Mouse (Mus musculus) heart, embryonic 16.5 days (tissue): ENCODE data around the gene Apon. TPM values are rescaled to one million over a fixed set of nuclear protein-coding genes. Genes with fewer than 3 reads are reported as not detected.
A peak's percentile ranks its signal among the peaks of the same experiment; 100 is the strongest.
"Not testable (repeated sequence)": the region's sequence is repeated elsewhere in the genome, so short reads cannot be mapped to it uniquely, and the experiment has no call there.

Experiments
- ATAC-seq: fragments of 200-750 bp; cut with Nextera tagmentation; replicated peaks from 2 replicates; pipeline ENCODE4 v1.8.0; 2017; ENCODE audit warnings: moderate number of reproducible peaks; ENCODE audit not compliant: insufficient read depth, low FRiP score; ENCODE audit errors: extremely low read depth
- H3K27ac ChIP-seq: fragments of 300-500 bp; sonication (generic); 2 replicates; pipeline ENCODE4 v1.5.1; 2014; ENCODE audit warnings: mild to moderate bottlenecking, low read length, control low read depth, moderate library complexity
- H3K27me3 ChIP-seq: fragments of 300-500 bp; sonication (generic); 2 replicates; pipeline ENCODE4 v1.6.1; 2014; ENCODE audit warnings: low read length, mixed read lengths; ENCODE audit not compliant: control insufficient read depth, insufficient read depth
- H3K36me3 ChIP-seq: fragments of 300-500 bp; sonication (generic); 2 replicates; pipeline ENCODE4 v1.6.1; 2014; ENCODE audit not compliant: control insufficient read depth, insufficient read depth
- H3K4me1 ChIP-seq: fragments of 300-500 bp; sonication (generic); 2 replicates; pipeline ENCODE4 v1.6.1; 2014; ENCODE audit warnings: low read length, mixed read lengths; ENCODE audit not compliant: control insufficient read depth, insufficient read depth
- H3K4me2 ChIP-seq: fragments of 300-500 bp; sonication (generic); 2 replicates; pipeline ENCODE4 v1.6.1; 2014; ENCODE audit warnings: low read depth, mild to moderate bottlenecking, control low read depth, low read length
- H3K4me3 ChIP-seq: fragments of 300-500 bp; sonication (generic); 2 replicates; pipeline ENCODE4 v1.5.1; 2014; ENCODE audit warnings: mild to moderate bottlenecking, control low read depth, low read length
- H3K9ac ChIP-seq: fragments of 300-500 bp; sonication (generic); 2 replicates; pipeline ENCODE4 v1.6.1; 2014; ENCODE audit warnings: low read length, control low read depth
- H3K9me3 ChIP-seq: fragments of 300-500 bp; sonication (generic); replicated peaks from 2 replicates; pipeline ENCODE4 v1.6.1; 2016; ENCODE audit warnings: low read length; ENCODE audit not compliant: control insufficient read depth
- WGBS: fragments of 180-500 bp; shearing (Covaris S2); extraction: QIAGEN DNeasy Blood & Tissue Kit; methylation state at CpG from one replicate; pipeline ENCODE4 v1.1.7; 2014; 5-methylcytosine and 5-hydroxymethylcytosine counted together
- polyA plus RNA-seq: library from polyadenylated mRNA; unstranded; fragments of >200 nt; fragmentation: Nextera tagmentation; extraction: Ambion mirVana; gene quantifications from 2 replicates; pipeline ENCODE4 v1.2.1, GENCODE M21; 2015

Apon gene
- polyA plus RNA-seq, 1 experiment from 2014 or later: not detected

DNA sequence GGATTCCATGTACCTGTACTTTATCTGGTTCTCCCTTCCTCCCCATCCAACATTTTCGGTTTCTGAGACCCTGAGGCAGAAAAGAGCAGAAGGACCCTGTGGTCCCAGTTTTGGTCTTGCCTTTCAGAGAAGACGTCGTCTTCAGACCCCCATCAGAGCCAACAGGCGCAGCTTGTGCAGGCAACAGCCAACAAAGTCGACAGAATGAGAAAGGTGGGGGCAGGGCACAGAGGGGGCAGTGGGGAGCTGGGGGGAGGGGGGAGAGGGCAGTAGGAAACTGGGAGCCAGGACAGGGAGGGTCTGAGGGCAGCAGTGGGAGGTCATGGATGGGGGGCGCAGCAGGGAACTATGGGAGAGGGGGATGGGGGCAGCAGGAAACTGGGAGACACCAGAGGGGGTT, 24.3 kb downstream of the Apon start:
- Histone ChIP-seq H3K9me3 (no peaks in the 10 kb centered on the region), H3K27ac (no peak overlapping the region), H3K36me3 (peaks cover 33% of the 10 kb centered on the region), H3K4me2 (no peak overlapping the region), H3K4me1 (peaks cover 5% of the 10 kb centered on the region; the same call in 1 of the 2 replicates), H3K9ac (no peak overlapping the region), H3K27me3 (no peaks in the 10 kb centered on the region), H3K4me3 (no peak overlapping the region)
- no peak for ATAC-seq
- WGBS: 66% methylated on average over 6 of the region's 6 CpGs

DNA sequence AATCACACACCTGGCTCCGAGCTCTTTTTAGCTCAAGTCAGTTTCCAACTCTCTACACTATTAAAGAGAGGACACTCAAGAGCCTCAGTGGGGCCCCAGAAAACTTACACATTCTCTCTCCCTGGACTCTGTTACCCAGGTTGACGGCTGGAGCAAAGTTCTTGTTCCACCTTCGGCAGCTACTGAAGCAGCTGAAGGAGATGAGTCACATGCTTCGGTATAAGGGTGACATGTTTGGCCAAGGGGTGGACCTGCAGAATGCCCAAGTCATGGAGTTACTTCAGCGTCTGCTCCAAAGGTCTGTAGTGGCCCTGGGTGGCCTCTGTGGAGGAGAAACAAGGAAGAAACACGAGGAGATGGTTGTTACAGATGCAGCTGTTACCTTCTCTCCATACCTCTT, 27.0 kb downstream of the Apon start:
- WGBS: 80% methylated on average over 6 of the region's 6 CpGs
- H3K36me3 ChIP-seq: peaks cover 43% of the 10 kb centered on the region
- H3K9ac ChIP-seq: no peak overlapping the region
- ATAC-seq: no peak
- H3K27me3 ChIP-seq: no peaks in the 10 kb centered on the region
- no peaks in the 10 kb centered on the region for H3K4me1 ChIP-seq
- no peak overlapping the region for H3K4me3 ChIP-seq
- H3K4me2 ChIP-seq: no peak overlapping the region
- H3K27ac ChIP-seq: no peak overlapping the region
- H3K9me3 ChIP-seq: no peaks in the 10 kb centered on the region

DNA sequence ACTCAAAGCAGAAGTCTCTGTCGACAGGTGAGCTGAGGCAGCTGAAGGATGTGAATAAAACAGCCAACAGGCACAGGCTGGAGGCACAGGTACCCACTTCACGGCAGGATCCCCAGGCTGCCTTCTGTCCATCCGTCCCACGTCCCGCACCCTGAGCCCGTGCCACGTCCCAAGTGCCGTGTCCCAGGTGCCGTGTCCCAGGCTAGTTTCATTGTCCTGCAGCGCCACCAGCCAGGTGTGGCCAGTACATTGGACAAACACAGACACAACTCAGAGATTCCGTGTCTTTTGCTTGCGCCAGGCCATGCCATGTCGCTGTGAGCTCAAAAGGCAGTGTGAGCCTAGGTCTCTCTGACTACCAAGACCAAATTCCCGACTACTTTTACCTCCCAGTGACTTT, 27.8 kb downstream of the Apon start:
- Histone ChIP-seq H3K27me3 (no peaks in the 10 kb centered on the region), H3K4me3 (no peak overlapping the region), H3K4me1 (no peaks in the 10 kb centered on the region), H3K4me2 (no peak overlapping the region), H3K27ac (no peak overlapping the region), H3K36me3 (peaks cover 48% of the 10 kb centered on the region), H3K9ac (no peak overlapping the region), H3K9me3 (no peaks in the 10 kb centered on the region)
- no peak for ATAC-seq
- WGBS: 88% methylated on average over 14 of the region's 14 CpGs

GRCm38 (mm10) chr10:128282886-128283450, 29.1 kb downstream of the Apon start:
- Histone ChIP-seq H3K9ac (no peak overlapping the region), H3K4me3 (no peak overlapping the region), H3K27me3 (no peaks in the 10 kb centered on the region), H3K4me1 (no peaks in the 10 kb centered on the region), H3K27ac (no peak overlapping the region), H3K9me3 (no peaks in the 10 kb centered on the region), H3K36me3 (peaks cover 52% of the 10 kb centered on the region), H3K4me2 (no peak overlapping the region)
- WGBS: 84% methylated on average over 20 of the region's 20 CpGs
- ATAC-seq: no peak

DNA sequence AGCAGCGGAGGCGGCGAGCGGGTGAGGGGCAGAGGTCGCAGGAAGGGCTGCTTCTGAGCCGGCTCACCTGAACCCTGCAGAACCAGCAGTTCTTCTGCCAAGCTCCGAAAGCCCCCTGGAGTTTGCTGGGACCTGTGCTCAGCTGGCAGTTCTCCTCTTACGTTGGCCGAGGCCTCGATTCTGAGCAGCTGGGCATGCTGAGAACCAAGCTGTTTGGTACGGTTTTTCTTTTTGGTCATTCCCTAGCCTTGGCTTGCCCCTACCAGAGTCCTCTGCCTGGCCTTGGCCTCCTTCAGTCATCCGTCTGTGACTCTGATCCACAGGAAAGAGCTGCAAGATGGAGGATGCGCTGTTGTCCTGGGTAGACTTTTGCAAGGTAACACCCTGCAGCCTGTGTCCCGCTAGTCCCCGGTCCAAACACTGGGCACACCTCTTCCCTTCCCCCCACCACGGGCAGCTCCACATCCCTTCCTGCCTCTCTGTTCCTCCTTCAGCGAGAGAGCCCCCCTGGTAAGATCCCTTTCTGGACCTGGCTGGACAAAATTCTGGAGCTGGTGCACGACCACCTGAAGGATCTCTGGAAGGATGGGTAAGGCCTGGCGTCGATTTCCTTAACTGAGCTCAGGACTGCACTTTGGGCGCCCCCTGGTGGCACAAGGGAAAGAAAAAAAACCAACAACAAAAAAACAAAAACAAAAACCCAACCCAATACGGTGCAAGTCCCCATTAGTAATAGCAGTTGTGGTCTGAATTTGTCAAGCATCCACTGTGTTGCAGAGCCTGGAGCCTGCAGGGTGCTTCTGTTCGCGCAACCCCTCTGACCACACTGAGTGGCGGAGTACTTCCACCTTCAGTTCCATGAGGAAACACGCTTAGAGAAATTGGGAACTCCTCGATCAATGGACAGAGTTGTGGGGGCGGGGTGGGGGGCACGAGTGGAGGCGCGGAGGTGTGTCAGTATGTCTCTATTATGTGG, 30.0 kb downstream of the Apon start:
- Histone ChIP-seq H3K4me2 (no peak overlapping the region), H3K27ac (no peak overlapping the region), H3K4me3 (no peak overlapping the region), H3K36me3 (peaks cover 50% of the 10 kb centered on the region), H3K27me3 (no peaks in the 10 kb centered on the region), H3K9ac (no peak overlapping the region), H3K9me3 (no peaks in the 10 kb centered on the region), H3K4me1 (no peaks in the 10 kb centered on the region)
- 0 out of 2 replicates have a peak, but pooled peaks have one; percentile 18 for ATAC-seq
- 62% methylated on average over 31 of the region's 31 CpGs for WGBS

DNA sequence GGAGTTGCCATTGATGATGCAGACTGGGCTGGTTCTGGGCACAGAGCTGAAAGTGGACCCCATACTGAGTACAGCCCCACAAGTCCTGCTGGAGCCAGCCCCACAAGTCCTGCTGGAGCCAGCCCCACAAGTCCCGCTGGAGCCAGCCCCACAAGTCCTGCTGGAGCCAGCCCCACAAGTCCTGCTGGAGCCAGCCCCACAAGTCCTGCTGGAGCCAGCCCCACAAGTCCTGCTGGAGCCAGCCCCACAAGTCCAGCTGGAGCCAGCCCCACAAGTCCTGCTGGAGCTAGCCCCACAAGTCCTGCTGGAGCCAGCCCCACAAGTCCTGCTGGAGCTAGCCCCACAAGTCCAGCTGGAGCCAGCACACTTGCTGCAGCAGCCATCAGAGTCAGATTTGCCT, 36.7 kb downstream of the Apon start:
- not testable (repeated sequence) for H3K4me3 ChIP-seq, H3K4me2 ChIP-seq, H3K27me3 ChIP-seq, H3K4me1 ChIP-seq, ATAC-seq, H3K9me3 ChIP-seq, H3K27ac ChIP-seq, H3K9ac ChIP-seq
- WGBS: 80% methylated on average over 1 of the region's 1 CpGs
- H3K36me3 ChIP-seq: peaks cover 24% of the 10 kb centered on the region

DNA sequence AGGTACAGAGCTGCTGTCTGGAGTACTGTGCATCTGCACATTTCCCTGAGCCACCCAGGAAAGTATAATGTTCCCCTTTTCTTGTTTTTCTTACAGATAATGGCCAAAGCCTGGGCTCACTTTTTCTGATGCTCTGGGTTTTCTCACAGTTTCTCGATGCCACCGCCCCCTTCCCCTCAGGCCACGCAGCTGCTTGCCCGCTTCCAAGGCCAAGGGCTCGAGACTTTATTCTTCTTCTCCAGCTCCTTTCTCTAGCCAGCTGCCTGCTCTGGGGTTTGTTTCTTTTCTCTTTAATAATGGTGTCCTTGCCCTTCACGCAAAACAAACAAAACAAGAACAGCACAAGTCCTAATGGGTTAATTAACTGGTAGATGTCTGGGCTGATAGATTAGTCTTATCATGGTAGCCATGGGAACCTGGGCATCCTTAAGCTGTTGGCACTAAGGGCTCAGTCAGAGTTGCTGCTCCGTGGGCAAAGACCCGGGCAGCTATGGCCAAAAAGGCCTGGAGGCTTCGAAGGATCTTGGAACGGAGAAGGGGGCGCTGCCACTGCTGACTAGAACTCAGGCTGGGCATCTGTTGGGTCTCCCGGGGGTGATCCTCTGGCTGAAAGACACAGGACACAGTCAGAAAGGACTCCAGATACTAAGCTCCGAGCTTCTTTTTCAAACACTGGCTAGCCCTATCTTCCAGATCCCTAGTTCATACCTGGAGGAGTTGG, 42.6 kb downstream of the Apon start:
- H3K4me2 ChIP-seq: peak overlapping the region; percentile 41

GRCm38 (mm10) chr10:128297221-128297620, 43.3 kb downstream of the Apon start:
- peaks cover 5% of the 10 kb centered on the region; the same call in 1 of the 2 replicates for H3K36me3 ChIP-seq
- peak overlapping the region; percentile 25 for H3K4me3 ChIP-seq
- H3K27me3 ChIP-seq: no peaks in the 10 kb centered on the region
- ATAC-seq: peak; percentile 30; the same call in 1 of the 2 replicates
- WGBS: 45% methylated on average over 4 of the region's 4 CpGs
- H3K4me2 ChIP-seq: peak overlapping the region; percentile 41
- peaks cover 18% of the 10 kb centered on the region for H3K4me1 ChIP-seq
- no peaks in the 10 kb centered on the region for H3K9me3 ChIP-seq
- H3K9ac ChIP-seq: peak overlapping the region; percentile 28
- H3K27ac ChIP-seq: peak overlapping the region; percentile 77

More for the DNA sequence above, 42.6 kb downstream of the Apon start:
- no peak for ATAC-seq
- 70% methylated on average over 13 of the region's 13 CpGs for WGBS
- Histone ChIP-seq H3K27ac (peak overlapping the region; percentile 77; the same call in 1 of the 2 replicates), H3K9ac (peak overlapping the region; percentile 28), H3K9me3 (no peaks in the 10 kb centered on the region), H3K36me3 (peaks cover 8% of the 10 kb centered on the region; the same call in 1 of the 2 replicates), H3K4me1 (peaks cover 17% of the 10 kb centered on the region), H3K4me3 (peak overlapping the region; percentile 25; the same call in 1 of the 2 replicates), H3K27me3 (no peaks in the 10 kb centered on the region)
